Mouse (Mus musculus): ENCODE measurements around the gene Dlgap4. TPM values are rescaled to one million over a fixed set of nuclear protein-coding genes. Genes with fewer than 3 reads are reported as not detected.

The Dlgap4 gene
- polyA plus RNA-seq, 1 experiment: 47.1 TPM

GRCm38 (mm10) chr2:156744414-156744813 is 130.9 kb downstream of the Dlgap4 start:
- H3K36me3 ChIP-seq (ENCODE audit: control insufficient read depth, insufficient read depth, low read length): peaks cover 24% of the 10 kb centered on the region
- TF ChIP-seq POLR2A (IDR thresholded peaks at IDR 0.05; ENCODE audit: low read depth, low read length) (no peak), CTCF (IDR thresholded peaks at IDR 0.05; ENCODE audit: extremely low read depth, insufficient read length, insufficient replicate concordance, low read depth, low read length) (no peak)
- H3K27ac ChIP-seq (ENCODE audit: insufficient read depth, low read depth, low read length): no peak overlapping the region
- 90% methylated on average over 5 of the region's 5 CpGs for WGBS
- H3K27me3 ChIP-seq (ENCODE audit: control insufficient read depth, insufficient read depth, low read length): no peaks in the 10 kb centered on the region
- no peak overlapping the region for H3K4me3 ChIP-seq (ENCODE audit: low read depth, low read length)
- H3K4me1 ChIP-seq (ENCODE audit: control insufficient read depth, insufficient read depth, insufficient read length, low read length): peaks cover 14% of the 10 kb centered on the region

- TF ChIP-seq CTCF (IDR thresholded peaks at IDR 0.05; ENCODE audit: extremely low read depth, insufficient read length, insufficient replicate concordance, low read depth, low read length): no peak
- TF ChIP-seq POLR2A (IDR thresholded peaks at IDR 0.05; ENCODE audit: low read depth, low read length): no peak
- no peaks in the 10 kb centered on the region for H3K4me1 ChIP-seq (ENCODE audit: control insufficient read depth, insufficient read depth, insufficient read length, low read length)
These were observed 133.8 kb downstream of the Dlgap4 start for GRCm38 (mm10) chr2:156747315-156747714.

GRCm38 (mm10) chr2:156749687-156750086 is 136.2 kb downstream of the Dlgap4 start:
- Histone ChIP-seq H3K27me3 (ENCODE audit: control insufficient read depth, insufficient read depth, low read length) (no peaks in the 10 kb centered on the region), H3K4me3 (ENCODE audit: low read depth, low read length) (no peak overlapping the region), H3K4me1 (ENCODE audit: control insufficient read depth, insufficient read depth, insufficient read length, low read length) (no peaks in the 10 kb centered on the region), H3K36me3 (ENCODE audit: control insufficient read depth, insufficient read depth, low read length) (peaks cover 43% of the 10 kb centered on the region), H3K27ac (ENCODE audit: insufficient read depth, low read depth, low read length) (no peak overlapping the region)
- TF ChIP-seq CTCF (IDR thresholded peaks at IDR 0.05; ENCODE audit: extremely low read depth, insufficient read length, insufficient replicate concordance, low read depth, low read length) (no peak), POLR2A (IDR thresholded peaks at IDR 0.05; ENCODE audit: low read depth, low read length) (no peak)
- WGBS: 90% methylated on average over 8 of the region's 8 CpGs

More at GRCm38 (mm10) chr2:156747315-156747714, 133.8 kb downstream of the Dlgap4 start:
- 93% methylated on average over 3 of the region's 3 CpGs for WGBS
- Histone ChIP-seq H3K27me3 (ENCODE audit: control insufficient read depth, insufficient read depth, low read length) (no peaks in the 10 kb centered on the region), H3K27ac (ENCODE audit: insufficient read depth, low read depth, low read length) (no peak overlapping the region), H3K4me3 (ENCODE audit: low read depth, low read length) (no peak overlapping the region), H3K36me3 (ENCODE audit: control insufficient read depth, insufficient read depth, low read length) (peaks cover 37% of the 10 kb centered on the region)

- WGBS: 91% methylated on average over 9 of the region's 9 CpGs
- Histone ChIP-seq H3K27ac (ENCODE audit: insufficient read depth, low read depth, low read length) (no peak overlapping the region), H3K27me3 (ENCODE audit: control insufficient read depth, insufficient read depth, low read length) (no peaks in the 10 kb centered on the region), H3K4me3 (ENCODE audit: low read depth, low read length) (no peak overlapping the region), H3K36me3 (ENCODE audit: control insufficient read depth, insufficient read depth, low read length) (peaks cover 39% of the 10 kb centered on the region), H3K4me1 (ENCODE audit: control insufficient read depth, insufficient read depth, insufficient read length, low read length) (no peaks in the 10 kb centered on the region)
- TF ChIP-seq POLR2A (IDR thresholded peaks at IDR 0.05; ENCODE audit: low read depth, low read length) (no peak), CTCF (IDR thresholded peaks at IDR 0.05; ENCODE audit: extremely low read depth, insufficient read length, insufficient replicate concordance, low read depth, low read length) (no peak)
These were observed 143.4 kb downstream of the Dlgap4 start for GRCm38 (mm10) chr2:156756937-156757336.

GRCm38 (mm10) chr2:156760843-156761505 is 147.5 kb downstream of the Dlgap4 start:
- Histone ChIP-seq H3K4me3 (ENCODE audit: low read depth, low read length) (no peak overlapping the region), H3K27ac (ENCODE audit: insufficient read depth, low read depth, low read length) (no peak overlapping the region), H3K27me3 (ENCODE audit: control insufficient read depth, insufficient read depth, low read length) (no peaks in the 10 kb centered on the region), H3K4me1 (ENCODE audit: control insufficient read depth, insufficient read depth, insufficient read length, low read length) (no peaks in the 10 kb centered on the region), H3K36me3 (ENCODE audit: control insufficient read depth, insufficient read depth, low read length) (peaks cover 38% of the 10 kb centered on the region)
- TF ChIP-seq POLR2A (IDR thresholded peaks at IDR 0.05; ENCODE audit: low read depth, low read length) (no peak), CTCF (IDR thresholded peaks at IDR 0.05; ENCODE audit: extremely low read depth, insufficient read length, insufficient replicate concordance, low read depth, low read length) (no peak)
- 81% methylated on average over 5 of the region's 5 CpGs for WGBS

GRCm38 (mm10) chr2:156761521-156762278 is 148.2 kb downstream of the Dlgap4 start:
- WGBS: 95% methylated on average over 17 of the region's 17 CpGs
- no peaks in the 10 kb centered on the region for H3K27me3 ChIP-seq (ENCODE audit: control insufficient read depth, insufficient read depth, low read length)
- no peak overlapping the region for H3K27ac ChIP-seq (ENCODE audit: insufficient read depth, low read depth, low read length)
- no peak overlapping the region for H3K4me3 ChIP-seq (ENCODE audit: low read depth, low read length)
- TF ChIP-seq POLR2A (IDR thresholded peaks at IDR 0.05; ENCODE audit: low read depth, low read length): no peak
- TF ChIP-seq CTCF (IDR thresholded peaks at IDR 0.05; ENCODE audit: extremely low read depth, insufficient read length, insufficient replicate concordance, low read depth, low read length): no peak
- no peaks in the 10 kb centered on the region for H3K4me1 ChIP-seq (ENCODE audit: control insufficient read depth, insufficient read depth, insufficient read length, low read length)
- peaks cover 32% of the 10 kb centered on the region for H3K36me3 ChIP-seq (ENCODE audit: control insufficient read depth, insufficient read depth, low read length)

GRCm38 (mm10) chr2:156762499-156762898 is 149.0 kb downstream of the Dlgap4 start:
- TF ChIP-seq CTCF (IDR thresholded peaks at IDR 0.05; ENCODE audit: extremely low read depth, insufficient read length, insufficient replicate concordance, low read depth, low read length) (no peak), POLR2A (IDR thresholded peaks at IDR 0.05; ENCODE audit: low read depth, low read length) (no peak)
- 86% methylated on average over 21 of the region's 21 CpGs for WGBS
- H3K36me3 ChIP-seq (ENCODE audit: control insufficient read depth, insufficient read depth, low read length): peaks cover 27% of the 10 kb centered on the region
- no peak overlapping the region for H3K4me3 ChIP-seq (ENCODE audit: low read depth, low read length)
- no peaks in the 10 kb centered on the region for H3K27me3 ChIP-seq (ENCODE audit: control insufficient read depth, insufficient read depth, low read length)
- no peak overlapping the region for H3K27ac ChIP-seq (ENCODE audit: insufficient read depth, low read depth, low read length)
- no peaks in the 10 kb centered on the region for H3K4me1 ChIP-seq (ENCODE audit: control insufficient read depth, insufficient read depth, insufficient read length, low read length)

Measured in small intestine, adult 2 months (tissue).